Mouse (Mus musculus) midbrain, embryonic 12.5 days (tissue): ENCODE measurements around the gene 2900011O08Rik. TPM values are rescaled to one million over a fixed set of nuclear protein-coding genes. Genes with fewer than 3 reads are reported as not detected.

ENCODE experiments used
- ATAC-seq: fragments of 200-750 bp; cut with Nextera tagmentation; 2 replicates; pipeline ENCODE4 v1.8.0; 2017; ENCODE audit warnings: low read depth, moderate TSS enrichment, moderate library complexity; ENCODE audit not compliant: low FRiP score
- H3K27ac ChIP-seq: fragments of 300-500 bp; sonication (generic); replicated peaks from 2 replicates; pipeline ENCODE4 v1.5.1; 2016; ENCODE audit warnings: mild to moderate bottlenecking
- H3K27me3 ChIP-seq: fragments of 300-500 bp; sonication (generic); 2 replicates; pipeline ENCODE4 v1.6.1; 2016; ENCODE audit warnings: mild to moderate bottlenecking
- H3K36me3 ChIP-seq: fragments of 300-500 bp; sonication (generic); 2 replicates; pipeline ENCODE4 v1.6.1; 2016
- H3K4me1 ChIP-seq: fragments of 300-500 bp; sonication (generic); 2 replicates; pipeline ENCODE4 v1.6.1; 2016
- H3K4me2 ChIP-seq: fragments of 300-500 bp; sonication (generic); replicated peaks from 2 replicates; pipeline ENCODE4 v1.6.1; 2016; ENCODE audit warnings: mild to moderate bottlenecking, moderate library complexity
- H3K4me3 ChIP-seq: fragments of 300-500 bp; sonication (generic); 2 replicates; pipeline ENCODE4 v1.5.1; 2016; ENCODE audit warnings: mild to moderate bottlenecking
- H3K9ac ChIP-seq: fragments of 300-500 bp; sonication (generic); replicated peaks from 2 replicates; pipeline ENCODE4 v1.6.1; 2016; ENCODE audit warnings: mild to moderate bottlenecking, moderate library complexity
- H3K9me3 ChIP-seq: fragments of 300-500 bp; sonication (generic); 2 replicates; pipeline ENCODE4 v1.6.1; 2016; ENCODE audit warnings: mild to moderate bottlenecking
- WGBS: fragments of 180-500 bp; shearing (Covaris S2); methylation state at CpG from one replicate; pipeline ENCODE4 v1.1.7; 2016; 5-methylcytosine and 5-hydroxymethylcytosine counted together
- polyA plus RNA-seq: library from polyadenylated mRNA; unstranded; fragments of >200 nt; fragmentation: Nextera tagmentation; extraction: Ambion mirVana; gene quantifications from 2 replicates; pipeline ENCODE4 v1.2.1, GENCODE M21; 2016

The 2900011O08Rik gene
- polyA plus RNA-seq, 1 experiment from 2014 or later: 40.8 TPM

DNA sequence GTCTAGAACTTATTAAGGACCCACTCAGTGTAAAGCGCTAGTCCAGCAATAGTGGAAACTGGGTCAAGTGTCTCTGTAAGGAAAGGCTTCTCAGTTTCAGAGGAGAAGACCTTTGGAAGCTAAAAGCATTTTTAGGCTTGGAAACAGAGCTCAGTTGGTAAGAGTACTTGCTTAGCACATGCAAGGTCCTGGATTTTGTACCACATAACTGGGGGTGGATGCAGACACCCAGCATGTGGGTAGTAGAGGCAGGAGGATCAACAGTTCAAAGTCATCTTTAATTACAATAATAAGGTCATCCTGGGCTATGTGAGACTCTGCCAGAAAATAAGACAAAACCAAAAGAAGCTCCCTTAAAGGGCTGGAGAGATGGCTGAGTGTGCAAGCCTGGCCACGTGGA, 21.7 kb downstream of the 2900011O08Rik start:
- no peak for ATAC-seq
- Histone ChIP-seq H3K4me2 (no peak overlapping the region), H3K9me3 (no peaks in the 10 kb centered on the region), H3K4me3 (no peak overlapping the region), H3K27me3 (no peaks in the 10 kb centered on the region), H3K27ac (no peak overlapping the region), H3K36me3 (peaks cover 4% of the 10 kb centered on the region; the same call in 1 of the 2 replicates), H3K4me1 (no peaks in the 10 kb centered on the region), H3K9ac (no peak overlapping the region)
- 74% methylated on average over 2 of the region's 2 CpGs for WGBS

DNA sequence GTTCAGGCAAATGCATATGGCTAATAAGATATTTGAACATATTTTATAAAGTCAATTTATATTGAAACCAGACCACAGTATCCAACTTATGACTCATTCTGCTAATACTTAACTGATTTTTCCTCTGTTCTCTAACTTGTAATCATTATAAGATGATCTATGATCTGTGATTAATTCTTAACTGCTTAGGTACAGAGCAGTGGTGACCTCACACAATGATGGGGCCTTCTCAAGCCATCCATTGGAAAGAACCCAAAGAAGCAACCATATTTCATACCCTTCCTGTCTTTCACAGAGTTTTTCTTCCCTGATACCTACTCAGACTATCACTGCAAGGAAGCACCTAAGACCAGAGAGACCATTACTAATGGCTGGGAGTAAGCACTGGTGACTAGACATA, 22.3 kb downstream of the 2900011O08Rik start:
- Histone ChIP-seq H3K4me1 (no peaks in the 10 kb centered on the region), H3K4me2 (no peak overlapping the region), H3K9ac (no peak overlapping the region), H3K27ac (no peak overlapping the region), H3K27me3 (no peaks in the 10 kb centered on the region), H3K9me3 (no peaks in the 10 kb centered on the region), H3K4me3 (no peak overlapping the region), H3K36me3 (peaks cover 4% of the 10 kb centered on the region; the same call in 1 of the 2 replicates)
- ATAC-seq: no peak

DNA sequence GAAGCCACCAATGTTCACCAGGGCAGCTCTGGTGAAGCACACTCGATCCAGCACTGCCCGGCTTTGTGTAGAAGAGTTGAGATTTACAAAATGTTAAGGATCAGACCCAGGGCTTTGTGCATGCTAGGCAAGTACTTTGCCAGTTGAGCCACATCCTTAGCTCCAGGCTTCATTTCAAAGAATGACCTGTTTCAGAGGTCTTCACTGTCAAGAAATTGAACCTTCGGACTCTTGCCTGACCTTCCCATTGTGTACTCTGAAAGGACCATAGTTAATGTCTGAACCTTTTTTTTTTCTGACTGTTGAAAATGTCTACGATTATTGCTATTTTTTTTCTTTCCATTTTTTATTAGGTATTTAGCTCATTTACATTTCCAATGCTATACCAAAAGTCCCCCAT, 23.6 kb downstream of the 2900011O08Rik start:
- Histone ChIP-seq H3K9me3 (no peaks in the 10 kb centered on the region), H3K4me2 (no peak overlapping the region), H3K27ac (no peak overlapping the region), H3K36me3 (peaks cover 4% of the 10 kb centered on the region; the same call in 1 of the 2 replicates), H3K9ac (no peak overlapping the region), H3K27me3 (no peaks in the 10 kb centered on the region), H3K4me3 (no peak overlapping the region), H3K4me1 (no peaks in the 10 kb centered on the region)
- WGBS: 91% methylated on average over 4 of the region's 4 CpGs
- no peak for ATAC-seq

GRCm38 (mm10) chr16:14017306-14017705, 30.9 kb downstream of the 2900011O08Rik start:
- Histone ChIP-seq H3K27me3 (no peaks in the 10 kb centered on the region), H3K27ac (no peak overlapping the region), H3K4me3 (no peak overlapping the region), H3K4me1 (no peaks in the 10 kb centered on the region), H3K9ac (no peak overlapping the region), H3K9me3 (no peaks in the 10 kb centered on the region), H3K4me2 (no peak overlapping the region), H3K36me3 (no peaks in the 10 kb centered on the region)
- 90% methylated on average over 8 of the region's 8 CpGs for WGBS
- no peak for ATAC-seq

DNA sequence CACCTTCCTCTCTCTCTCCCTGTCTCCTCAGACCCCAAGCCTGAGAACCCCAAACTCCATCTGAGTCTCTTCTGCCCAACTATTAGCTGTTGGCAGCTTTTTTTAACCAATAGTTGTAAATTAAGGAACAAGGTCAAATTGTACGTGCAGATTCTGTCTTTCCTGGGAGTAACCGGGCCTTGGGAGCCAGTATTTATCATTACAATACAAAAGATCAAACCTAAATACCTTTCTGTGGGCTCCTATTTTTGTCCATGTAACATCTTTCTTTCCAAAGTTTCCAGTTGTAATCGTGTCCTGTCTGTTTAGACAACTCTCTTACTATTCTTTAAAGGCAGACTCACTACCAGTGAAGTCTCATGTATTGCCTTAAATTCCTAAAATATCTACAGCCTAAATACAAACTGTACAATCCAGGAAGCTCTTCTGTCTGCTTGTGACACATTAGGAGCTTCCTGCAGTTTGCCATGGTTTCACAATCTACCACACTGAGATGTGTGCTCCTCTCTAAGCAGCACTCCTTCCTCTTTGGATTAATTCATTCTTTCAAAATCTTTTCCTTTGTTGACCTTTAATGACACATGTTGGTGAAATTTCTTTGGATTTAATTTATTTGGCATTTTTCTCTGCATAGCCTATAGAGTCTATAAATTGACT, 34.9 kb downstream of the 2900011O08Rik start:
- Histone ChIP-seq H3K9ac (no peak overlapping the region), H3K27ac (no peak overlapping the region), H3K4me1 (0 out of 2 replicates have a peak, but pooled peaks cover 5% of the 10 kb centered on the region), H3K9me3 (no peaks in the 10 kb centered on the region), H3K27me3 (no peaks in the 10 kb centered on the region), H3K4me3 (no peak overlapping the region), H3K36me3 (no peaks in the 10 kb centered on the region), H3K4me2 (no peak overlapping the region)
- 86% methylated on average over 3 of the region's 3 CpGs for WGBS
- ATAC-seq: no peak

GRCm38 (mm10) chr16:14025091-14025990, 38.9 kb downstream of the 2900011O08Rik start:
- H3K27me3 ChIP-seq: no peaks in the 10 kb centered on the region
- H3K9me3 ChIP-seq: no peaks in the 10 kb centered on the region
- H3K9ac ChIP-seq: no peak overlapping the region
- 0 out of 2 replicates have a peak, but pooled peaks cover 5% of the 10 kb centered on the region for H3K4me1 ChIP-seq
- WGBS: 48% methylated on average over 2 of the region's 2 CpGs
- H3K4me3 ChIP-seq: no peak overlapping the region
- H3K27ac ChIP-seq: no peak overlapping the region
- no peak for ATAC-seq
- H3K36me3 ChIP-seq: no peaks in the 10 kb centered on the region
- no peak overlapping the region for H3K4me2 ChIP-seq

DNA sequence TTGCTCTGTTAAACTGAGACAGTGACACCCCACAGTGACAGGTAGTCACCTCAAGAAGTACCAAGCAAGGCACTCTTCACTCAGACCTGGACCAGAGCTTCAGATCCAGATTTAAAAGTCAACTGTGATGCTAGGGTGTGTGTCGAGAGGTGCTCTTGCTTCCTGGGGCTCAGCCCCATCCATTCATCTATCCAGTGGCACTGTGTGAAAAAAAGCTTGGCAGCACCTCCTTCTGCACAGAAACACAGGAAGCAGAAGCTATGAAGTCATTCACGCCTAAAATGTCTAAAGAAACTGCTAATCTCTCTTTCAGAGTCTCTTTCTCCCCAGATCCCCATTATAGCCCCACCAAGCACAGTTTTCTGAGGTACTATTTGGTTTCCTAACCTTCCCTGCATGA, 42.7 kb downstream of the 2900011O08Rik start:
- H3K4me2 ChIP-seq: no peak overlapping the region
- 66% methylated on average over 2 of the region's 2 CpGs for WGBS
- ATAC-seq: no peak
- H3K36me3 ChIP-seq: no peaks in the 10 kb centered on the region
- H3K9me3 ChIP-seq: no peaks in the 10 kb centered on the region
- H3K9ac ChIP-seq: no peak overlapping the region
- no peak overlapping the region for H3K4me3 ChIP-seq
- H3K27ac ChIP-seq: no peak overlapping the region
- peaks cover 10% of the 10 kb centered on the region; the same call in 1 of the 2 replicates for H3K4me1 ChIP-seq
- H3K27me3 ChIP-seq: no peaks in the 10 kb centered on the region

- Histone ChIP-seq H3K9me3 (no peaks in the 10 kb centered on the region), H3K4me3 (no peak overlapping the region), H3K27me3 (no peaks in the 10 kb centered on the region), H3K4me2 (no peak overlapping the region), H3K9ac (no peak overlapping the region), H3K27ac (no peak overlapping the region), H3K4me1 (peaks cover 10% of the 10 kb centered on the region; the same call in 1 of the 2 replicates), H3K36me3 (no peaks in the 10 kb centered on the region)
- WGBS: 75% methylated on average over 2 of the region's 2 CpGs
- ATAC-seq: no peak
These were observed 43.4 kb downstream of the 2900011O08Rik start for GRCm38 (mm10) chr16:14029851-14030250.

DNA sequence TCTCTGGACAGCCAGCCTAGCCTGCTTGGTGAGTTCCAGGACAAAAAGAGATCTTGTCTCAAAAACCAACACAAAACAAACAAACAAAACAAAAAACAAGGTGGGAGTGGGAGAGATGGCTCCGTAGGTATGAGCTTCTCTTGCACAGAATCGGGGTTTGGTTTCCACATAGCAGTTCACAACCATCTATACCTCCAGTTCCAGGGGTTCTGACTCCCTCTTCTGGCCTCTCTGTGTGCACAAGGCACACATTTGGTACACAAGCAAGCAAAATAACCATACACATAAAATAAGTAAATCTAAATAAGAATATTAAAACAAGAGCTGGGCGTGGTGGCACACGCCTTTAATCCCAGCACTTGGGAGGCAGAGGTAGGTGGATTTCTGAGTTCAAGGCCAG, 44.2 kb downstream of the 2900011O08Rik start:
- H3K9ac ChIP-seq: no peak overlapping the region
- 93% methylated on average over 4 of the region's 4 CpGs for WGBS
- ATAC-seq: no peak

DNA sequence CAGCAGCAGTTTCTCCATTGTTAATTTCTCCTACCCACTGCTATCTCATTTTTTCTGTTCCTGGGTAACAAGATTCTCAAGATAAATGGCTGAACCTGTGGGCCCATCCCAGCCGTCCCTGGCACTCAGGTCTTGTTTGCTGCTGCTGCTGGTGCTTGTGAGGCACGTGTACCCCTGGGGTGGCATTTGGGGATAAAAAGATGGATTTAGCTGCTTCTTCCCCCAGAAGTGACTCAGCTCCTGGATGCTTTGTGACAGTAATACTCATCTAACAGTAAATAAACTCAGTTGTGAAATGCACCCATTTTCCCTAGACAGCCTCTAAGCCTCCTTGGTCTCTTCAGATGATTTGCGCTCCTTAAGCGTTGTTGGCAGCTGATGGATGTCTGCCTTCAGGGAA, 46.7 kb downstream of the 2900011O08Rik start:
- WGBS: 80% methylated on average over 4 of the region's 4 CpGs
- peaks cover 5% of the 10 kb centered on the region; the same call in 1 of the 2 replicates for H3K4me1 ChIP-seq
- H3K27ac ChIP-seq: no peak overlapping the region
- H3K36me3 ChIP-seq: no peaks in the 10 kb centered on the region
- no peaks in the 10 kb centered on the region for H3K27me3 ChIP-seq
- no peaks in the 10 kb centered on the region for H3K9me3 ChIP-seq
- no peak for ATAC-seq
- no peak overlapping the region for H3K9ac ChIP-seq
- no peak overlapping the region for H3K4me3 ChIP-seq
- H3K4me2 ChIP-seq: no peak overlapping the region

More for the DNA sequence above, 44.2 kb downstream of the 2900011O08Rik start:
- H3K27me3 ChIP-seq: no peaks in the 10 kb centered on the region
- no peak overlapping the region for H3K27ac ChIP-seq
- H3K9me3 ChIP-seq: no peaks in the 10 kb centered on the region
- H3K4me3 ChIP-seq: no peak overlapping the region
- no peak overlapping the region for H3K4me2 ChIP-seq
- peaks cover 5% of the 10 kb centered on the region; the same call in 1 of the 2 replicates for H3K4me1 ChIP-seq
- no peaks in the 10 kb centered on the region for H3K36me3 ChIP-seq

DNA sequence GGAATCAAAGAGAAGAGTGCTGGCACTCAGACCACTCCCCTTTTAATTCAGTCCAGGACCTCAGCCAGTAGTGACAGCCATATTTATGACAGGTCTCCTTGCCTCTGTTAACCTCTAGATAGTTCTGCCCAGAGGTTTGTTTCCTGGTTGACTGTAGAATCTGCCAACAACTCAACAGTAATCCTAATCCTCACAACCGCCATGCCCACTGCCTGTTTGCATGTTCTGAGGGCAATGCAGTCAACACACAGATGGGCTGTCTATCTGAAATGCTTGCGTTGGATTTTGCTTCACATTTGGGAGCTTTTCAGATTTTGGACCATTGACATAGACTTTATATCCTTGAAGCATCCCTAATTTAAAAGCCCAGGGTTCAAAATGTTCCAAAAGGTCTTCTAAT, 56.0 kb downstream of the 2900011O08Rik start:
- whole genome bisulfite sequencing: 91% methylated on average over 2 of the region's 2 CpGs
- H3K4me2 ChIP-seq: no peak overlapping the region

DNA sequence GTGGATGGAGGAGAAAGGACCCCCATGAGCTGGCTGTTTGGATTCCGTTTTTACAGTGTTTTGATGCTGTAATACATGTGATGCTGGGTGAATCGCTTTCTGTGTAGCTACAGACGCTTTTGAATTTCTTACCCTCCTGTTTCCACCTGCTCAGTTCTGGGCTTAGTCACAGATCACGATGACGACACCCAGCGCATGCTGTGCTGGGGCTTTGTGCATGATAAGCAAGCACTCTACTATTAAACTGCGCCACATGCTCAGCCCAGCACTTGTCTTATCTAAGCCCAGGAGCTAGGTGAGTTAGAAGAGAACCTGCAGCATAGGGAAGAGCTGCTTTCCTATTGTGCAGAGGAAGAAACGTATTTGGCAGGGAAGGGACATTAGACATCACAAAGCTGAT, 58.3 kb downstream of the 2900011O08Rik start:
- WGBS: 82% methylated on average over 8 of the region's 8 CpGs
- ATAC-seq: no peak
- Histone ChIP-seq H3K4me2 (no peak overlapping the region), H3K27me3 (no peaks in the 10 kb centered on the region), H3K27ac (no peak overlapping the region), H3K9ac (no peak overlapping the region), H3K4me3 (no peak overlapping the region), H3K36me3 (no peaks in the 10 kb centered on the region), H3K4me1 (no peaks in the 10 kb centered on the region), H3K9me3 (no peaks in the 10 kb centered on the region)

More for the DNA sequence above, 56.0 kb downstream of the 2900011O08Rik start:
- Histone ChIP-seq H3K36me3 (no peaks in the 10 kb centered on the region), H3K27ac (no peak overlapping the region), H3K4me1 (no peaks in the 10 kb centered on the region), H3K9me3 (no peaks in the 10 kb centered on the region), H3K27me3 (no peaks in the 10 kb centered on the region), H3K4me3 (no peak overlapping the region), H3K9ac (no peak overlapping the region)
- no peak for ATAC-seq
